Mouse (Mus musculus): ENCODE measurements around the gene Nlgn2. TPM values are rescaled to one million over a fixed set of nuclear protein-coding genes. Genes with fewer than 3 reads are reported as not detected.
"Not testable (repeated sequence)": the region's sequence is repeated elsewhere in the genome, so short reads cannot be mapped to it uniquely, and the experiment has no call there.

The Nlgn2 gene
- total RNA-seq, 2 experiments from 2014 or later, result 11.0 to 11.6 TPM

- DNase-seq, result not testable (repeated sequence)
Measured at GRCm38 (mm10) chr11:69863729-69864128, 26.1 kb upstream of the Nlgn2 start.

DNA sequence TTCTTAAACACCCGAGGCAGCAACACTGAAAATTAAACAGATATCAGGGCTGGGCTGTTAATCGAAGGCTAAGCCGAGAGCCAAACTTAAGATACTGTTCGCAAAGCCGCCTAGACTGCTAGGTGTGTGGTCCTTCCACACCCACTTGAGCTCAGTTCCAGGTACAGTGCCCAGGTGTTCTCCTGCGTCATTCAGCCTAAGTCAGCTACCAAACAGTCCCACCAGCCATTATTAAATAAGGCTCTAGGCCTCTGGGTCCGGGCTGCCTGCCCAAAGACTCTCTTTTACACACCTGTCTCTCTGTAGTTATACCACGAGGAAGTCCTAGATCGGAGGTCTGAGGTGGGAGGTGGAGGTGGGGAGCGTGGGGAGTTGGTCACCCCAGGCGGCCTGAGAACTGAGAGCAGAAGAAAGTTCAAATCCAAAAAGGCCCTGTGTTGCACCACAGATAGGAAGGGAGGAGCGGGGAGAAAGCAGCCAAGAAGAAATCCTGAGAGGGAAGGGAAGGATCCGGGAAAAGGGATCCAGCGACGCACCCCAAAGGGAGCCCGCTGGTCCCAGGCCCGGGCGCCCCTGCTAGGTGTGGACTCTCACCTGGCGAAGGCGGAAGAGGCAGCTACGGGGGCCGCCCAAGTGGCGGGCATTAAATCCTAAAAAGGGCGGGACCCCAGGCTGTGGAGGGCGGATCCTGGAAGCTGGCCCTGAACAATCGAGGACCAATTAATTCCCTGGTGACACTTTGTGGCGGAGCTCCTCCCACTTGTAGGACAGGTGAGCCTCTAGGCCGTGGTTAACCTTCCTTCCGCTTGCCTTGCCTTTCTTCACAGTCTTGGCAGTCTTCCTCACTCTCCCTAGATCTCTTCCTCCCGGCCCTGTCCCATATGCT, 20.8 kb upstream of the Nlgn2 start, which contains the start of gene Tnk1:
Tnk1 (minus strand) TSS at position 618 of the 886 bp plus-strand sequence.
- DNase-seq, result no peak

DNA sequence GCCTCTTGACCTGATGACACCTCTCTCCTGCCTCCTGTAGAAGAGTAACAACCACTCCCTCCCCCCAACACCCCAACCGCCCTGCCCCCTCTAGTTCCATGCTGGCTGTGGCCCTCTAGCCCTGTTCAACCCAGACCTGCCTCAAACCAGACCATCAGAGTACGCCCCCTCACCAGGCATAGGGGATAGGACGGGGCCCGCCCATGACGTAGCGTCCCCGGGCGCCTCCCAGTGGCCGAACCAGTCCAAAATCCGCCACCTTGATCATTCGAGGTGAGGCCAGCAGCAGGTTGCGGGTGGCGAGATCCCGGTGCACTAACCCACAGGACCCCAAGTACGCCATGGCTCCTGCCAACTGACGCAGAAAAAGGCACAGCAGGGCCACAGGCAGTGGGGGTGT, 17.8 kb upstream of the Nlgn2 start:
- peak; percentile 63 for DNase-seq

DNA sequence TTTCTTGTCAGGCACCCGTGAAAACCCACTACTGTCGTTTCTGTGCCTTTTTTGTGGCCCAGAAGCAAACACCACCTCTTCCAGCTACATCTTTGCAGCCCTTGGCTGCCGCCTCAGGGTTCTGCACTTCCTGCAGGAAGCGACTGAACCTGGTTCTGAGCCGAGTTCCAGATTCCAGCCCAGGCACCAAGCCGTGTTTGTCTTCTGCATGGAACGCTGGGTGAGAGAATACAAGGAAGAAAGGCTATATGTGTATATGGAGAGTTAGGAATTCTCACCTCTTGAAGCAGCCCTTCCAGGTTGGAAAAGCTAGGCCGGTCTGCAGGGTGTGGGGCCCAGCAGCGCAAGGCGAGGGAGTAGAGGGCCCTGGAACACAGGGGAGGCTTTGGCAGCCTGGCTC, 17.1 kb upstream of the Nlgn2 start:
- no peak for DNase-seq

DNA sequence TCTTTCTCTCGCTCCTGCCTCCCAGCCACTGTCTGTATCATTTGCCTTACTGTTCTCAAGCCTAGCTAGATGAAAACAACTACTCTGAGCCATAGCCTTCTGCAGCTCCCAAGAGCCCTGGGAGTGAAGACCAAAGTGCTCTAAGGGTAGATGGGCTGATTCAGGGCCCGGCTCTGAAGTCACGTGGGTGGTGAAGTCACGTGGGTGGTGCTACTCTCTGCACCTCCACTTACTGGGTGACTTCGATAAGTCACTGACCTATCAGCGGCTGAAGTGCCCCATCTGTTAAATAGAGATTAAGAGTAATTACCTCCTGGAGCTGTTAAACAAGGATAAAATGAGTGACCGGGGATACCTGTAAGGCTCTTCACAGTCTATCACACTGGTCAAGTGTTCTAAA, 16.4 kb upstream of the Nlgn2 start:
- no peak for DNase-seq

- DNase-seq, result no peak
Measured at GRCm38 (mm10) chr11:69850754-69851153, 13.2 kb upstream of the Nlgn2 start.

DNA sequence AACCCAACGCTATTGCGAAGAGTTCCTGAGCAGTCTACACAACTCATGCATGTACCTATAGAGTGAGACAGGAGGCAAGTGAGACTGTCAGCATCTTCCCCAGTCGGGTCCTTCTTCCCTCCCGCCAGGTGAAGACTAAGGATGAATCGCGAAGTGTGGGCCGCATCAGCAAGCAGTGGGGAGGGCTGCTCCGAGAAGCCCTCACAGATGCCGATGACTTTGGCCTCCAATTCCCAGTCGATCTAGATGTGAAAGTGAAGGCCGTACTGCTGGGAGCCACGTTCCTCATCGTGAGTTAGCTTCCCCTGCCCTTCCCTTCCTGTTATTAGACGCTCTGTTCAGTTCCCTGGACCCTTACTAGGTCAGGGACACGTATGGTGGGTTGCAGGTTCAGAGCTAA, 12.3 kb upstream of the Nlgn2 start:
- no peak for DNase-seq

DNA sequence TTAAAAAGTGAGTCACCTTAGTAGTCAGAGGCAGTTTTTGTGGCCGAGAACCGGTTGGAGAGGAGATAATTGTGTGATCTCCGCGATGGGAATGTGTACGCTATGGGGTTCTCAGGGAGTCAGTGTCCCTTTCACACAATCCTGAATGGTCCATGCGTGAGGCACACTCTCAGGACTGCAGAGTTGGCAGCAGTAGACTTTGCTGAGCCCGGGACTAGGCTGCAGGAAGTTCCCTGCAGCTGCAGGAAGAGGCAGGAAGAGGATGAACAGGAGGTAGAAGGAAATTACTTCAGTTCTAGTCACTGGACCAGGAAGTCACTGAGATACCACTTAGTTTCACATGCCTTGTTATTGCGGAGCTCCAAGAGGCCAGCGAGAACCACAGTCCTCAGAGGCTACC, 11.5 kb upstream of the Nlgn2 start:
- DNase-seq, result no peak

DNA sequence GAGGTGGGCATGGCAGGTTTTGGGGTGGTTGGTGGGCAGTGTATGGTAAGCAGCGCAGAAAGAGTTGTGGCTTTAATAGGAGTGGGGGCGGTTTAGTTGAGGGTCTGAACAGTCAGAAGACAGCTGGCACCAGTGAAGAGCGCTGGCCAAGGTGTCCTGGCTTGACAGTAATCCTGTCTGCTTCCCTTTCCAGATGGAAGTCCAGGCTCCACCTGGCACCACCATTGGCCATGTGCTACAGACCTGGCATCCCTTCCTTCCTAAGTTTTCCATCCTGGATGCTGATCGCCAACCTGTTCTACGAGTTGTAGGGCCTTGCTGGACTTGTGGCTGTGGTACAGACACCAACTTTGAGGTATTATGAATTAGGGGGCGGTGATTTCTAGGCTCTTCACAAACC, 10.4 kb upstream of the Nlgn2 start:
- no peak for DNase-seq

DNA sequence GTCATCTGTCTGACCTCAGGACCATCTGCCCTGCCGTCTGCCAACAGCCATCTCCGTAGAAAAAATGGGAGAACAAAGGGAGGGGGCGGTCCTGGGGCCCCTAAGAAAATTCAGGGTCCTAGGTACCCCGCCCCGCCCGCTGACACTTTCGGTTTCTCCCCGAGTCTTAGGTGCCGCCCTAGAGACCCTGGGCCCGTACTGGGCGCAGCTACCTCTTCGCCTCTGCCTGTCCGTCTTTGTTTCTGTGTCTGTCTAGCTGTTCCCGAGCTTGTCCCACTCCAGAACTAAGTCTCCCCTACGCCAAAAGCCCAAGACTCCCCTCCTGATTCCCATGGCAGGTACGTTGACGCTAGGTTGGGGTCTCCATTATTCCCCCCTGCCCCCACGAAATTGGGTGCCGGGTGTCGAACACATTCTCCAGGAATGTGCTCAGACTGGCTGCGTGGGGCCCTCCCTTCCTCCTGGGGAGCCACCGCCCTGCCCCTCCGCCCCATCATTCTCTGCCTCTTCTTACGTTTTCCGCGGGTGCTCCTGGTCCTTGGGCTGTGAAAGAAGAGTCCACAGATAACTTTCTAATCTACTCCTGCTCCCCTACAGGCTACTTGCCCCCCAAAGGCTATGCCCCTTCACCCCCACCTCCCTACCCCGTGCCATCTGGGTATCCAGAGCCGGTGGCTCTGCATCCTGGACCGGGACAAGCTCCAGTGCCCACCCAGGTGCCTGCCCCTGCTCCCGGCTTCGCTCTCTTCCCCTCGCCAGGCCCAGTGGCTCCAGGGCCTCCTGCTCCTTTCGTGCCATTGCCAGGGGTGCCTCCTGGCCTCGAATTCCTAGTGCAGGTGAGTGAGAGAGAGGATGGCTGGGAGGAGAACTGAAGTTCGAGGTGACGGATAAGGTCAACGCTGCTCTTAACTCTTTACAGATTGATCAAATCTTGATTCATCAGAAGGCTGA, 9.4 kb upstream of the Nlgn2 start:
- DNase-seq, result peak; percentile 45

DNA sequence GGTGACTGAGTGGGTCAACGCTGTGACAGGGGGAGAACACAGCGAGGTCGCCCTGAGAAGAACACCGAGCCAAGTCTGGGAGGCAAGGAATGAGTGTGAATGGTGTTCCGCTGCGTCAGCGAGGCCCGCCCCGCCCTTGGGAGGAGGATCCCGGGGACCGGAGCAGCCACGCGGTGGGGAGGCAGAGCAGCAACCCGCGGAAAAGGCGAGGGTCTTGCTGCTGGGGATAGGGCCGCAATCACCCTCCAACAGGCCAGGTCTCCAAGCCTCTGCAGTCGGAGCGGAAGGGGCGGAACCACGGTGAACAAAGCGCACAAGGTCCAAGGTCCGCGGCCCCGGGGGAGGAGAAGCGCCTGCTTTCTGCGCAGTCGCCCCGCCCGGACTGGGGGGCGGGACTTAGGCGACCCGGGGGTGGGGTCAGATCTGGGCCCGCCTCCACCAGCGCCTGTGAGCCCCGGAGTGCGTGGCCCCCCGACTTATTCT, 8.7 kb upstream of the Nlgn2 start, which contains the start of gene Plscr3:
Plscr3 (plus strand) TSS at position 179 of the 483 bp plus-strand sequence.
- peak; percentile 95 for DNase-seq

GRCm38 (mm10) chr11:69838714-69839104, 1.1 kb upstream of the Nlgn2 start:
- no peak for DNase-seq

DNA sequence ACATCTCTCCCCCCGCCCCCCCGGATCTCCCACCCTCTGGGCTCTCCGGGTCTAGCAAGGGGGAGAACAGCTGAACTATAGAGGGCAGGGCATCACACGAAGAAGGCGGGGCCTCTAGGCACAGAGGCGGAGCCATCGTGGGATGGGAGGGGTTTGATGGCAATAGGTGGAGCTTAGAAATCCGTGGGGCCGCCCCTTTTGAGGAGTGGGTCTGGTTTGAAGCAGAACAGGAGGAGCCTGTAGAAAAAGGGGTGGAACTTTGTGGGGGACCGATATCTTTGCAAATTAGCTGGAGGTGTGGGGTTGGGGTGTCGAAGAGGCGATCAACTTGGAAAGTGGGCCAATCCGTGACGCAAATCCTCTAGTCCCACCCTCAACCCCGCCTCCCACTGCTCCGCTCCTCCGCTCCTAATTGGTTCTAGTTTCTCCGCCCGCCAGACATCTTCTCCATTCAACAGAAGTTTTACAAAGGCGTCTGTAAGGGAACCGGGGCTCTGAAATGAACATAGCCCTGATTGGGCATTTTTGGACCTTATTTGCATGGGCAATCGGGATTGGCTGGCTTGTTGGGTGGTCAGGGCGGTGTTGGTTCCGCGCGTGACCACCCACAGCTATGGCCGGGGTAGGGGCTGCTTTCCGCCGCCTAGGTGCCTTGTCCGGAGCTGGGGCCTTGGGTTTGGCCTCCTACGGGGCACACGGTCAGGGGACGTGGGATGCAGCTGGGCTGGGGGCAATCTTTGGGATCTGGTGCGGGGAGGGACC, 549 bp upstream of the Nlgn2 start, which contains the start of gene Tmem256:
Tmem256 (plus strand) TSS at position 563 of the 762 bp plus-strand sequence.
- peak; percentile 96 for DNase-seq

- peak; percentile 47 for DNase-seq
Measured at GRCm38 (mm10) chr11:69836703-69837576, 644 bp downstream of the Nlgn2 start.

DNA sequence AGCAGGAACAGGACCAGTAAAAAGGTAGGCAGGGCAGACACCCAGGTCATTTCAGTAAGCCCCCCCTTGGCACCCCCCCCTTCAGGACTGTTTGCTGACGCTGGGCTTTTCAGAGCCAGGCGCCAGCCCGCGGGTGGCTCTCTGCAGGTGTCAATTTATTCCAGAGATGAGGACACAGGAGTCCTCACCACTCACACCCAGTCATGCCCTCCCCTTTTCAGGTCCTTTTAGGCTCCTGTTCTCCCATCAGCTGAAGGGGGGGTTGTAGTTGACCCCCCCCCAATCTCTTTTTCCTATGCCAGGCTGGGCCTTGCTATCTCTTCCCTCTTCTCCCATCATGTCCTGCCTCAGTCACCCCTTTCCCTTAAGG, 1.6 kb downstream of the Nlgn2 start:
- DNase-seq, result no peak

GRCm38 (mm10) chr11:69835326-69835965, 2.1 kb downstream of the Nlgn2 start:
- DNase-seq, result no peak

DNA sequence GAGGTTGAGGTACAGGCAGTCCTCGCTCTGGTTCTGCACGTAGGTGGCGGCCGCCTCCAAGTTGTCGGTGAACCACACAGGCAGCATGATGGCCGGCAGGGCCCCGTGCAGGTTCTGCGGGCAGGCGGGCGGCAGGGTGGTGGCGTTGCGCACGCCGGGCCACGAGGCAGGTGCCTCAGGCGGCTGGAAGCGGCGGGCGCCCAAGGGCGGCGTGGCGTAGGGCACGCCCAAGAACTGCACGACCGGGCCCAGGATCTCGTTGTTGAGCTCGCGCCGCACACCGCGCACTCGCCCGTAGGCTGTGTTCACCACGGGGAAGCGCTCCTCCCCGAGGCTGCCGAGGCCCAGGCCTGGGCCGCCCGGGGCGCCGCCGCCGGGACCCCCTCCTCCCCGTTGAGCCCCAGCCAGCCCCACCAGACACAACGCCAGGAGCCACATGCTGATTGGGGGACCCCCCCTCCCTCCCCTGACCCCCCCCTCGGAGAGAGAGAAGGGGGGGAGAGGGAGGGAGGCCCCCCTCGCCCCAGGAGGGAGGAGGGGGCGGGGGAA, 3.5 kb downstream of the Nlgn2 start:
- peak; percentile 36 for DNase-seq

GRCm38 (mm10) chr11:69833554-69833953, 4.0 kb downstream of the Nlgn2 start:
- DNase-seq, result no peak

GRCm38 (mm10) chr11:69828832-69829231, 8.8 kb downstream of the Nlgn2 start:
- no peak for DNase-seq

- DNase-seq, result no peak
Measured at GRCm38 (mm10) chr11:69823456-69823855, 14.1 kb downstream of the Nlgn2 start.

Measured in heart, postnatal 4 days (tissue).